Mouse (Mus musculus): ENCODE data around the gene Trem3. TPM values are rescaled to one million over a fixed set of nuclear protein-coding genes. Genes with fewer than 3 reads are reported as not detected.

Gene Trem3
- polyA plus RNA-seq (2016; fragmentation: Nextera tagmentation; extraction: Ambion mirVana): 0.14 TPM in 1 of 2 replicates, not detected in the other

GRCm38 (mm10) chr17:48247221-48247928 lies at the start of gene Trem3:
Gene Trem3 (plus strand): TSS chr17:48247777.
- Histone ChIP-seq H3K4me1 (no peaks in the 10 kb centered on the region), H3K9me3 (replicated peaks) (no peaks in the 10 kb centered on the region), H3K27me3 (ENCODE audit: low read depth, poor library complexity, severe bottlenecking) (no peaks in the 10 kb centered on the region), H3K36me3 (no peaks in the 10 kb centered on the region), H3K4me3 (no peak within 1 kb of the TSS), H3K27ac (no peak within 1 kb of the TSS)
- DNase-seq (ENCODE audit: low spot score): no peak
- WGBS: 82% methylated on average over 11 of the region's 11 CpGs

GRCm38 (mm10) chr17:48203086-48203485 lies 44.5 kb upstream of the Trem3 start:
- H3K36me3 ChIP-seq: no peaks in the 10 kb centered on the region
- H3K4me1 ChIP-seq: no peaks in the 10 kb centered on the region
- H3K9me3 ChIP-seq (replicated peaks): 0 out of 2 replicates have a peak, but pooled peaks cover 4% of the 10 kb centered on the region
- no peak overlapping the region for H3K27ac ChIP-seq
- WGBS: 94% methylated on average over 12 of the region's 12 CpGs
- H3K4me3 ChIP-seq: no peak overlapping the region
- DNase-seq (ENCODE audit: low spot score): no peak
- no peaks in the 10 kb centered on the region for H3K27me3 ChIP-seq (ENCODE audit: low read depth, poor library complexity, severe bottlenecking)

GRCm38 (mm10) chr17:48212596-48212995 lies 35.0 kb upstream of the Trem3 start:
- Histone ChIP-seq H3K36me3 (no peaks in the 10 kb centered on the region), H3K27ac (no peak overlapping the region), H3K4me3 (no peak overlapping the region), H3K27me3 (ENCODE audit: low read depth, poor library complexity, severe bottlenecking) (no peaks in the 10 kb centered on the region), H3K9me3 (replicated peaks) (no peaks in the 10 kb centered on the region), H3K4me1 (no peaks in the 10 kb centered on the region)
- DNase-seq (ENCODE audit: low spot score): no peak
- 93% methylated on average over 12 of the region's 12 CpGs for WGBS

GRCm38 (mm10) chr17:48213511-48213910 lies 34.1 kb upstream of the Trem3 start:
- Histone ChIP-seq H3K4me3 (no peak overlapping the region), H3K27ac (no peak overlapping the region), H3K27me3 (ENCODE audit: low read depth, poor library complexity, severe bottlenecking) (no peaks in the 10 kb centered on the region), H3K36me3 (no peaks in the 10 kb centered on the region), H3K9me3 (replicated peaks) (no peaks in the 10 kb centered on the region), H3K4me1 (no peaks in the 10 kb centered on the region)
- WGBS: 82% methylated on average over 5 of the region's 5 CpGs
- no peak for DNase-seq (ENCODE audit: low spot score)

- DNase-seq (ENCODE audit: low spot score): no peak
- H3K27ac ChIP-seq: no peak overlapping the region
- no peaks in the 10 kb centered on the region for H3K4me1 ChIP-seq
- H3K9me3 ChIP-seq (replicated peaks): no peaks in the 10 kb centered on the region
- no peak overlapping the region for H3K4me3 ChIP-seq
- H3K27me3 ChIP-seq (ENCODE audit: low read depth, poor library complexity, severe bottlenecking): no peaks in the 10 kb centered on the region
- H3K36me3 ChIP-seq: no peaks in the 10 kb centered on the region
- WGBS: 94% methylated on average over 1 of the region's 1 CpGs
These were observed 32.1 kb upstream of the Trem3 start for GRCm38 (mm10) chr17:48215429-48215828.

- WGBS: 87% methylated on average over 7 of the region's 7 CpGs
- Histone ChIP-seq H3K27ac (no peak overlapping the region), H3K36me3 (no peaks in the 10 kb centered on the region), H3K4me3 (no peak overlapping the region), H3K4me1 (peaks cover 6% of the 10 kb centered on the region; the same call in 1 of the 2 replicates), H3K27me3 (ENCODE audit: low read depth, poor library complexity, severe bottlenecking) (no peaks in the 10 kb centered on the region), H3K9me3 (replicated peaks) (no peaks in the 10 kb centered on the region)
- DNase-seq (ENCODE audit: low spot score): no peak
These were observed 16.9 kb upstream of the Trem3 start for GRCm38 (mm10) chr17:48230680-48231079.

- Histone ChIP-seq H3K36me3 (no peaks in the 10 kb centered on the region), H3K9me3 (replicated peaks) (no peaks in the 10 kb centered on the region), H3K27ac (no peak within 1 kb of the TSS), H3K4me3 (no peak within 1 kb of the TSS), H3K4me1 (peaks cover 7% of the 10 kb centered on the region; the same call in 1 of the 2 replicates), H3K27me3 (ENCODE audit: low read depth, poor library complexity, severe bottlenecking) (no peaks in the 10 kb centered on the region)
- DNase-seq (ENCODE audit: low spot score): no peak
- 79% methylated on average over 6 of the region's 6 CpGs for WGBS
These were observed 15.1 kb upstream of the Trem3 start, which contains the start of gene Trem1 for GRCm38 (mm10) chr17:48232518-48232917. Gene Trem1 (plus strand): TSS chr17:48232768.

GRCm38 (mm10) chr17:48233789-48234188 lies 13.8 kb upstream of the Trem3 start:
- no peak for DNase-seq (ENCODE audit: low spot score)
- H3K36me3 ChIP-seq: no peaks in the 10 kb centered on the region
- no peak overlapping the region for H3K4me3 ChIP-seq
- H3K27me3 ChIP-seq (ENCODE audit: low read depth, poor library complexity, severe bottlenecking): no peaks in the 10 kb centered on the region
- 92% methylated on average over 4 of the region's 4 CpGs for WGBS
- no peaks in the 10 kb centered on the region for H3K9me3 ChIP-seq (replicated peaks)
- H3K4me1 ChIP-seq: peaks cover 7% of the 10 kb centered on the region; the same call in 1 of the 2 replicates
- H3K27ac ChIP-seq: no peak overlapping the region

- Histone ChIP-seq H3K27me3 (ENCODE audit: low read depth, poor library complexity, severe bottlenecking) (no peaks in the 10 kb centered on the region), H3K4me1 (peaks cover 7% of the 10 kb centered on the region; the same call in 1 of the 2 replicates), H3K4me3 (no peak overlapping the region), H3K36me3 (no peaks in the 10 kb centered on the region), H3K27ac (no peak overlapping the region), H3K9me3 (replicated peaks) (no peaks in the 10 kb centered on the region)
- 72% methylated on average over 5 of the region's 5 CpGs for WGBS
- no peak for DNase-seq (ENCODE audit: low spot score)
These were observed 13.0 kb upstream of the Trem3 start for GRCm38 (mm10) chr17:48234550-48234949.

- Histone ChIP-seq H3K4me3 (no peak overlapping the region), H3K36me3 (no peaks in the 10 kb centered on the region), H3K9me3 (replicated peaks) (no peaks in the 10 kb centered on the region), H3K4me1 (peaks cover 7% of the 10 kb centered on the region; the same call in 1 of the 2 replicates), H3K27me3 (ENCODE audit: low read depth, poor library complexity, severe bottlenecking) (no peaks in the 10 kb centered on the region), H3K27ac (no peak overlapping the region)
- 44% methylated on average over 4 of the region's 4 CpGs for WGBS
- DNase-seq (ENCODE audit: low spot score): no peak
These were observed 11.7 kb upstream of the Trem3 start for GRCm38 (mm10) chr17:48235773-48236370.

- no peaks in the 10 kb centered on the region for H3K36me3 ChIP-seq
- H3K27ac ChIP-seq: no peak overlapping the region
- H3K4me3 ChIP-seq: no peak overlapping the region
- H3K9me3 ChIP-seq (replicated peaks): no peaks in the 10 kb centered on the region
- no peak for DNase-seq (ENCODE audit: low spot score)
- H3K4me1 ChIP-seq: peaks cover 4% of the 10 kb centered on the region; the same call in 1 of the 2 replicates
- WGBS: 95% methylated on average over 8 of the region's 8 CpGs
- no peaks in the 10 kb centered on the region for H3K27me3 ChIP-seq (ENCODE audit: low read depth, poor library complexity, severe bottlenecking)
These were observed 10.0 kb upstream of the Trem3 start for GRCm38 (mm10) chr17:48237621-48238020.

- no peak overlapping the region for H3K4me3 ChIP-seq
- 0 out of 2 replicates have a peak, but pooled peaks cover 4% of the 10 kb centered on the region for H3K27me3 ChIP-seq (ENCODE audit: low read depth, poor library complexity, severe bottlenecking)
- no peaks in the 10 kb centered on the region for H3K36me3 ChIP-seq
- no peaks in the 10 kb centered on the region for H3K9me3 ChIP-seq (replicated peaks)
- no peak overlapping the region for H3K27ac ChIP-seq
- H3K4me1 ChIP-seq: no peaks in the 10 kb centered on the region
- no peak for DNase-seq (ENCODE audit: low spot score)
These were observed 1.5 kb downstream of the Trem3 start for GRCm38 (mm10) chr17:48249039-48249438.

- Histone ChIP-seq H3K4me1 (no peaks in the 10 kb centered on the region), H3K36me3 (no peaks in the 10 kb centered on the region), H3K9me3 (replicated peaks) (no peaks in the 10 kb centered on the region), H3K27ac (no peak overlapping the region), H3K27me3 (ENCODE audit: low read depth, poor library complexity, severe bottlenecking) (0 out of 2 replicates have a peak, but pooled peaks cover 4% of the 10 kb centered on the region), H3K4me3 (no peak overlapping the region)
- no peak for DNase-seq (ENCODE audit: low spot score)
- 84% methylated on average over 11 of the region's 11 CpGs for WGBS
These were observed 1.9 kb downstream of the Trem3 start for GRCm38 (mm10) chr17:48249501-48249900.
